Mouse (Mus musculus): Measurements from ENCODE around the gene Dpp6.
A peak's percentile ranks its signal among the peaks of the same experiment; 100 is the strongest.
"Not testable (repeated sequence)": the region's sequence is repeated elsewhere in the genome, so short reads cannot be mapped to it uniquely, and the experiment has no call there.

Dpp6 gene

DNA sequence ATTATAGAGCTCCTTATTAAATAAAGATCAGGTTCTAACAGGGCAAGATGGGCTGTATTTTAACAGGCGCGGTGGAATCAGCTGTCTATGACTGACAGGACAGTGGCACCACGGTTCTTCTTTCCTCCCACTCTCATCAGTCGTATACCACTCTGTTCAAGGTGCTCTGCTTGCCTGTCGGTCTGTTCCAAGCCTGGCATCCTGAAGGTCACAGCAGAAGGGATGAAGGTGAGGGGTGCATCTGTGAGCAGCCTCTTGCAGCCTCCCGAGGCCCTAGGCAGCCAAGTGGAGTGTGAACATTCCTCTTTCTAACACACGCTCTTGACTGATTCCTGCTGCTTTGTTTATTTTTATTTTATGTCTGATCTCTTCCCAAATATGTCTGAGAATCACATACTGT, 591.9 kb downstream of the Dpp6 start:
- no peak for DNase-seq

DNA sequence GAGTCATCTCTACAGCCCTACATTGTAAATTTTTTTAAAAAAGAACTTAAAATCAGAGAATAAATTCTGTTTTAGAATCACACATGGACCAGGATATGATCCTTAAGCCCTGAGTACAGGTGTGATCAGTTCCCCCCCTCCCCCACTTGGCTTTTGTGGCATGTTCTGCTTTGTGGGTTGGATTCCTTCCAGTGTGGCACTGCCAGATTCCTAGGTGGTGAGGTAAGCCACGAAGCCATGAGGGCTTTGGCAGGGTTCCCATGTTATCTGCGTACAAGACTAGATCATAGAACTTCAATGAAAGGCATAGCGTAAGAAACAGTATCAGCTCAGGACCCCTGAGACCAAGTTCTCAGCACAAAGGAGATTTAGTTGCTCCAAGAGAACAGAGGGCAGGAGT, 596.0 kb downstream of the Dpp6 start:
- DNase-seq = no peak

DNA sequence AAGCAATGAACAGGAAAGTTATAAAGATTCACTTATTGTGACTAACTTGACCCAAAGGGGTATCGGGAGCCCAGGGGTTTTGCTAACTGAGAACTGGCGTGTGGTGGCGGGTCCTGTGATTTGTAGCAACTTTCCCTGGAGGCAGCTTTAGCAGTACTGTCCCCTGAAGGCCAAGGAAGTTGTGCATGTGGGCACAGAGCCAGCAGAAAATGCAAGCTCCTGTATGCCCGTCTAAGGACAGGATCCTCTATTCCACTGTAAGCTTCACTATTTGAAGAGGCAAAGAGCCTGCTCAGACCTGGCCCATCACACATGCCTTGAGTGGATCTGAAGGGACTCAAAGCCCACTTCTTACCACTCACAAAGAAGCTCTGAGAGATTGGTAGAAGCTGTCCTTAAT, 598.5 kb downstream of the Dpp6 start:
- DNase-seq = no peak

DNA sequence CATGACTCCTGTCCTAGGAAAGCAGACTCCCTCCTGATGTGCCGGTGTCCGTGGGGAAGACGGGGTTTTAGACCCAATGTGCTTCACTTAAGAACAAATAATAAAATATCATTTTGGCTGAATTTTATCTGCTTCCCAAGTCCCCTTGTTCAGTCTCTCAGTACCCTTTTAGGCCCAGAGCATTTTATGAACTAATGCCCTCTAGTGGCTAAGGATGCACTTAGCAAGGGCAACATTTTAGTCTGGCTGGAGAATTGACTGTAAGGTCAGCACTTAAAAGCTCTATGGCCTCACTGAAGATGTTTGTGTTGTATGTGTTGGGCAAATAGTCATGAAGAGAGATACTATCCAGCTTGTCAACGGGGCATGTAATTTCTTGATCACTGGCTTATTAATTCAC, 599.6 kb downstream of the Dpp6 start:
- peak; percentile 62 for DNase-seq

DNA sequence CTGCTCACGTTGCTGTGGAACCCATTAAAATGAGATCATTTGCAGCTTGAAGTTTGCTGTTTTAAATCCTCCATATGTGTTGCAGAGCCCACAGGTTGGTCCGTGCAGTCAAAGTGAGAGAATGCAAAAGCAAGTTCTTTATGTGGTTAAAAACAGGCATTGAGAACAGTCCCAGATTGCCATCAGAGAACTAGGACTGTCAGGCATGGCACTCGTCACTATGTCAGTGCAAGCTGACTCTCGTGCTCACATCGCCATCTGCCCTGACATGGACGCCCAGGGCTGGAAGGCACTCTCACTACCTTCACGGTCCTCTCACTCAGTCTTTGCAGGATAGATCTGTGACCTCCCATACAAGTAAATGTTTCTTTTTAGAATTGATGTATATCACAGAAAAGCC, 600.4 kb downstream of the Dpp6 start:
- no peak for DNase-seq

DNA sequence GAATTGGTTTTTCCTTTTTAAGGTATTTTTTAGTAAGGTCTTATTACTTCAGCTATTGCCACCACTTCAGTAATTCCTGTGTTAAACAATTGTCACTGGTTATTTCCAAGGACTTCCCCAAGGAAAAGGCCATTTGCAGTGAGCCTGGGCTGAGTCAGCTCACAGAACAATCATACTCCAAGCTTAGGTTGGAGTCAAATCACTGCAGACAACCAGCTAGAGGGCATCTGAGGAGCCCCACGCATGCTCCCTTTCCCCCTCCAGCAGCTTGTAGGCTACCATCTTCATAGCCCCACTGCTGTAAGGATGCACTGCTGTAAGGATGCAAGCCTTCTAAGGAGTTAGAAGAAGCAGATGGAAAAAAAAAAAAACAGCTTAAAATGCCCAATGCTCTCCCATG, 601.9 kb downstream of the Dpp6 start:
- DNase-seq = no peak

DNA sequence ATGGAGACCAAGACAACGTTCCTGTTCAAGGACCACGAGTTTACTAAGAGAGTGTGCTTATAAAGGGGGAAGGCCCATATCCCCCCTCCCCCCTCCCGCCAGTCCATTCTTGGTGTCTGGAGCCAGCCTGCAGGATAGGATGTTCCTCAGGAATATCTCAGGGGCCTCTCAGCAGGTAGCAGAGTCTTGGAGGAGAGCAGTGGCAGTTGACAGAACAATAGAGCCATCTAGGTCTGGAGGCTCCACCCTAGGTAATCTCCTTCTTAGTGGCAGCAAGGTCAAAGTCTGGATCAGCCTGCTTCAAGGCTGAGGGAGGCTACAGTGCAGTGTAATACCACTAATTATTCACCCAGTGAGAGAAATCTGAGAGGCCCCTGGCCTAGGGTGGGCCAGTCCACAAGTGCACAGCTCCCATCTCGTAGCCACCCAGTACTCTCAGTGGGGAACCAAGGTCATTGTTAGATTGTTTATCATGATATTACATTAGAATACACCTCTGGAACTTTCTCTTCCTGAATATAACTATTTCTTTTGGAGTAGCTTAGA, 604.2 kb downstream of the Dpp6 start:
- no peak for DNase-seq

DNA sequence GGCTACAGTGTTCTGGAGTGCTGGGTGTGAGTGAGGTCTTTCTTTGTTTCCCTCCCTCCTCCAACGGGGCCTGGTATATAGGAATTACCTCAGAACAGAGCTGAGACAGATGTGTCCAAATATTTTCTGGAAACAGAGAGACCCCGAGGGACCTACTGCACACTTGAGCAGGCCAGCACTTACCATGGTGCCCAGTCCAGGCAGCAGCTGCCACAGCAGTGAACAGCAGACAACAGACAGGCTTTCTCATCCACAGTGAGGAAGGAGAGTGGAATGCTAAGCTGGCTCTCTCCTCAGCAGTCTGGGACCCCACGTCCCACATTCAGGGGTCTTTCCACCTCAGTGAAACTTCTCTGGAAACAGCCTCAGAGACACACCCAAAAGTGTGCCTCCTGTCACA, 606.8 kb downstream of the Dpp6 start:
- no peak for DNase-seq

DNA sequence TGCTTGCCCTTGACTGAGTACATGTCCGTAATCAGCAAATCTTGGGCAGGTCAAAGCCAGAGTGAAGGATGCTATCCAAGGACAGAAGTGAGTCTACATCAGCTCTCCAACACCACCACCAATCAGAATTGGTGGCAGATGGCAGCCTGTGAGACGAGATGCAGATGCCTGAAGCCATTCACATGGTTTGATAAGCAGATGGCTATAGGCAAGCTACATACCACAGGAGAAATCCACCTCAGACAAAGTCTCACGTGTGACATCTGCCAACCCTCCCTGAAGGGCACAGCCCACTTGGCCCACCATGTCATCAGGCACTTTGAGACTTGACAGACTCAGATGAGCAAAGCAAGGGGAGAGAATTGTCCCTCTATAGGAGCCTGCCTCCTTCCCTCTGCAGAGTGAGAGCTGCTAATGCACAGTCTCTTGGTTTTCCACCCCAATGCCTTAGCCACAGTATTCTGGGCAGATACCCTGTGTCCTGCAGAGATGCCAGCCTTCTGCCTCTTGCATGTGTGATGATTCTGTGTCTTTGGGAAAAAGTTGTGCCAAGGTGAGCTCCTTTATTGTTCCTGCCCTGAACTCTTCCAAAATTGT, 607.6 kb downstream of the Dpp6 start:
- no peak for DNase-seq

DNA sequence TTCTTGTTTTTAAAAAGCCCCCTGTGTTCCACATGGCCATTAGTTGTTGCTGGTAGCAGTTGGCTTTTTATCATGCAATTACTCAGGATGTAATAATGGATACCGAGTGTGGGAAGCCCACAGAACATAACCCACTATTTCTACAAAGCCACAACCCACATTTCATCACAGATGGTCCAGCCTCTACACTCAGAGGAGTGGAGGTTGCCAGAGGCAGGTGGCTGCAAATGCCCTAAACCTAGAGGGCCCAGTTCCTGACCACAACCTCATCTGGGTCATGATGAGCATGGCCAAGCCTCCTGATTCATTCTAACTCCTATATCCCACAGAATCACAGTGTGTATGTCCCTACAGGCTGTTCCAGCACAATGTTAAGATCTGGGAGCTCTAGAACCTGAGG, 609.2 kb downstream of the Dpp6 start:
- no peak for DNase-seq

DNA sequence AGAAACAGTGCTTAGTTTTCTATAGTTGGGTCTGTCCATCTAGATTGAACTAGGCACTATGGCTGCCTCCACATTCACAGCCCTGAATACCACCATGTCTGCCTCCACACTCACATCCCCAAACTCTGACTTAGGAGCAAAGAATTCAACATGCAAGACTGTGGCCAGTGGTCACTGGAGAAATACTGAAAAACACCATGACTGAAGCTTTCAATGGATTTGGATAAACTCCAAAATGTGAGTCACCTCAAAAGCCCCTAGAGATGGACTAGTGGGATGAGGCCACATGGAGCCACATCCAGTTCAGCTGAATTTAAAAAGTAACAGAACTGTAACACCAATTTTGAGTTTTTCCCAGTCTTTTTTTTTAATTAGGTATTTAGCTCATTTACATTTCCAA, 616.6 kb downstream of the Dpp6 start:
- no peak for DNase-seq

DNA sequence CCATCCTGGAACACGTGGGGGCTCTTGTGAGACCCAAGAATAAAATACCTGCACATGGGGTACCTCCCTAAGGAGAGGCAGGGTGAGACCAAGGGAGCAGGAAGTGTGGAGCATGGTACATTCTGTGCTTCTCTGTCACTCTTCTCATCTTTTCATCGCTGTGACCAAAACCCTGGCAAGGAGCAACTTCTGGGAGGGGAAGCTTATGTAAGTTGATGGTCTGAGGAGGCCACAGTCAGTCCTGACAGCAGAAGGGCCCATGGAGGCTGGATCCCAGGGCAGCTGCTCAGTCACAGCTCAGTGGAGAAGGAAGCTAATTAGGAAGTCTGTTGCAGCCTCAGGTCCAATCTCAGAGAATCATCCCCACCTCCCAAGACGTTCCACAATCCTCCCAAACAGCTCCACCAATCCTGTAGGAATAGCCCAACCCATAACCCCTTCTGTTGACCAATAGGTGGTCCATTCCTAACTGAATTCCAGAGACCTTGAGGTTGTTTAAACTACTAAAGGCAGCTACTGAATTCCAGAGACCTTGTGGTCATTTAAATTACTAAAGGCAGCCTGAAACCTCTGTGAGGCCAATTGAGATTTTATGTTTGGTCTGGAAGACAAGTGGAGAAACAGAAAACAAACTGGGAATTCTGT, 636.3 kb downstream of the Dpp6 start:
- DNase-seq = no peak

DNA sequence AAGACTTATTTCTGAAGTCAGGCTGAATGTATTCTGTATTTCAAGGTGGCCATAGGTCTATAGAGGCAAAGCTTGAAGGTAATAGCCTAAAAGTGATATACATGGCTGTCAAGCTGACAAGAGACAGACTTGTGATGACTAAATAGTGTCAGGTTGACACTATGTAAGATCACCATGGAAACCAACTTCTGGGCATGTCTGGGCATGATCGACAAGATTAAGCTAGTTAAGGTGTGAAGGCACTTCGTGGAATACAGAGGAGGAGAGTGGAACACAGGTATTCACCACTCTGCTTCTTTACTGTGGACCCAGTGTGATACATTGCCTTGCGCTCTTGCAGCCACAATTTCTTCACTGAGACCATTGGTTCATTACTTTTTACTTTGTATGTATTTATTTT, 637.4 kb downstream of the Dpp6 start:
- no peak for DNase-seq

DNA sequence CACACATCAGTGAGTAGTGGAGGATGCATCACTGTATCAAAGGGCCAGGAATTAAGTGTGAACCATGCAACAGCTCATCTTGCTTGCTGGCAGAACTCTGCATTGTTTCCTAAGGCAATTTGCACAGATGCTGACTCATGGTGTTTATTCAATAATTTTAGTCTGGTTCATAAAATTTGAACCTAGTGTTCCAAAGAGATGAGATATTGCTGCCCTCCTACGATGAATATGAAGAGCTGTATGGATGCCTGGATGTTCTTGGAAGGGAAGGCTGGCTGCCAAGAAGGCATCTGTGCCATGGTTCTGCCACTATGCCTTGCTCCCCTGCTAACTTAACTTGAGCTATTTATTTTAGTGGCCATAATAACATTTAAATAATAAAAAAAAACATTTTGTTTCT, 640.0 kb downstream of the Dpp6 start:
- no peak for DNase-seq

DNA sequence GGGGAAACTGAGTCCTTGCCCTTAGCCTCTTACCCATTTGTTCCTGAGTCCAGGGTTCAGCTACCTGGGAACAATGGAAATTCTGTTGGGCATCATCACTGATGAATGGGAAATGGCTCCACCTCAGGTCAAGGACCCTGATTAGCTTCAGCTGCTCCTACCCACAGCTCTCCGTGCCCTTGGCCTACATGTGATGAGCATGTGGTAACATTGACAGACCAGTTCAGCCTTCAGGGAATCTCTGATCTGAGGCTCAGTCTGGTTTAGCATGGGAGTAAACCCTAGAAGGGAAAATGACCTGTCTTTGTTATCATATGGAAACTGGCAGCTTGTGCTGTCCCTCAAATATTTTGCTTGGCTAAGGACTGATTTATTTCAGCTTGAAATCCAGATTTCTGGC, 640.7 kb downstream of the Dpp6 start:
- DNase-seq = no peak

DNA sequence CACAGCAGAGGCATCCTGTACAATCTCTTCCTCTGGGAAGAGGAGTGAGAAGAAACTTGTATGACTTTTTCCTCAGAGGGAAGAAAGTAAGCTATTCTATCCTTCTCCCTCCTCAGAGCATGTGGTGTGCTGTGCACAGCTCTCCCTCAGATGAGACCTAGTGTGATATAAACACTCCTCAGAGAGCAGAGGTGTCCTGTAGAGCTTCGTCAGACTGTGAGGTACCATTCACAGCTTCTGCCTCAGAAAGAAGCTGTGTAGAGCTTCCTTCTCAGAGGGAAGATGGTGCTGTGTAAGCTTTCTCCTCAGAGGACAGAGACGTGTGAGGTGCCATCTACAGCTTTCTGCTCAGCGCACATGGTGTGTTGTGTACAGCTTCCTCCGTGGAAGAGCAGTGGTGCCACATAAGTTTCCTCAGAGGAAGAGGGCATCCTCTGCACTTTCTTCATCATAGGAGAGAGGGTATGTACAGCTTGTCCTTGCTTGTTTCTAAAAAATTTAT, 658.0 kb downstream of the Dpp6 start:
- DNase-seq = no peak

DNA sequence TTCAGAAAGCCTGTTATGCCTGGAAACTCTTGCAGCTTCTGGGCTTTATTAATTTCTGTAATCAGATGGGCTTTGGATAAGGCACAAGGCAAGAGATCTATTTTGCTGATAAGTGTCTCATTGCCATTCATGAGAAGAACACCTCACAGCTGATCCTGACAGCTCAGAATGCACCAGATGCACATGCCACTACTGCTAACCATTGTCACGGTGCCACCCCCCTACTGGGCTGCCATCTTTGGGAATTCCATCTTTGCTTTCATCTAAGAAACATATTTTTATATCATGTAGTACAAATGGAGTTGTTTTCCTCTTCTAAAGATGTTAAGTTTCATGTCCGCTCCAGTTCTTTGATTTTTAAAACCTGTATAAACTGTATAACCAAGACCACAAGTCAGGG, 664.7 kb downstream of the Dpp6 start:
- no peak for DNase-seq

DNA sequence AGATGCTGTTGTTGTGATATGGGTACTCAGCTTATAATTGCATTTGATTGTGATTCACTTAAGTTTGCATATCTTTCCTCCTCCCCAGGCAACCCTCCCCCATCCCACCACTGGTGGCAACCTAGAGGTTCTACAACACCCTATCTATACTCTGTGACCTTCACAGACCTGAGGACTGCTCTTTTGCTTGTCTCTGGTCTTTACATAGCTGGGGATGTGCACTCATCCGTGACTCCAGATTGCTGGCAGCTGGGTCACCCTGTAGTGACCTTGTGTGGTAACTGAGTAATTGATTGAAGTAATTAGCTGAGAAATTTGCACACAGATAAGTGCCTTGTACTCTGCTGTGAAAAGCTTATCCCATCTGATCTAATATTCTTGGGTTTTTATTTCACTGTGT, 669.1 kb downstream of the Dpp6 start:
- no peak for DNase-seq

DNA sequence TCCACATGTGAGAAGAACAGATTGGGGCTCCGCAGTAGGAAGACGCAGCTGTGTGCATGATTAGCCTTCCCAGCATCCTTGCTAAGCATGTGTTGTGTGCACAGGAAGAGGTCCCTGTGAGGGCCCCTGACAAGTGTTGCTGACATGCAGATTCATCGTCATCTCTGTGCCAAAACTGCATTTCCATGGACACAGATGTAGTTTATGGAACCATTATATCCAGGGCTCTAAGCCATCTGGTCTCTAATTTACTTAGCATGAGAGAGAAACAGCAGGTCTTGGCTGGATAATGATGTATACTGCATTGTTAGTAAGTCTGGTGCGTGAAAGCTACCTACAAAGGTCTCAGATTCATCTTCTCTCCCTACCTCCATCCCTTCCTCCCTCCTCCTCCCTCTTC, 673.9 kb downstream of the Dpp6 start:
- no peak for DNase-seq

DNA sequence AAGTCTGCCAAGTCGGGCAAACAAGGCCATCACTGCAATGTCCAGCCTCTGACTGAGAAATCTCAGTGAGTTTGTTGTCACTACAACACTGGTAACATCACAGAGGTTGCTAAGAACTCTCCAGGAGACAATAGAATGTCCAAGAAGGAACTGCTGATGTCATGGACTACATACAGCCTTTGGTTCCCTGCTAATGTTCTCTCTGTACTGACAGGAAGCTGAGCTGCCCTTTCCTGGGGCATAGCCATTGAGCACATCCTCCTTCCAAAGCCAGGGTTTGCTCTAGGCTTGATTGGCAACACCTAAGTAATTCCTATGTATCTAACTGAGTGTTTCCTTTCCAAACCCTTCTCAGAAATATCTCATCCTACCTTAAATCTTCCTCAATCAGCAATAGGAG, 684.3 kb downstream of the Dpp6 start, which contains the start of gene Speer4b:
Speer4b (minus strand) TSS at position 101 of the 400 bp plus-strand sequence.
- DNase-seq = not testable (repeated sequence)

DNA sequence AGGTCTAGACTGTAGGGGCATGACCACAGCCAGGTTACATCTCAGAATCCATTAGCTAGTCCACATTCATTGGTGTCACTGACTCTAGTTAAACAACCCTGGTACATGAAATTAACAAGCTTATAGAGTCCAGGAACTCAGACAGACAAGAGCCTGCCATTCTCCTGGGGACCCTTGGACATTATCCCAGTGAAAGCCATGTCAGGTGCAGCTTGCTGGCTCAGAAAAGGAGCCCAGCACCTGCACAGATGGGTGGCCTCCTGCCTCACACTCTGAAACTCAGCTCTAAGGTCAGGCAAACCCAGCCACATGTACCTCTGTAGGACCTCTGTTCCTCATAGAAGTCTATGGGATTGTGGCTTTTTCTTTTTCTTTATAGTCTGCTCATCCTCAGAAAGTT, 701.7 kb downstream of the Dpp6 start:
- no peak for DNase-seq

DNA sequence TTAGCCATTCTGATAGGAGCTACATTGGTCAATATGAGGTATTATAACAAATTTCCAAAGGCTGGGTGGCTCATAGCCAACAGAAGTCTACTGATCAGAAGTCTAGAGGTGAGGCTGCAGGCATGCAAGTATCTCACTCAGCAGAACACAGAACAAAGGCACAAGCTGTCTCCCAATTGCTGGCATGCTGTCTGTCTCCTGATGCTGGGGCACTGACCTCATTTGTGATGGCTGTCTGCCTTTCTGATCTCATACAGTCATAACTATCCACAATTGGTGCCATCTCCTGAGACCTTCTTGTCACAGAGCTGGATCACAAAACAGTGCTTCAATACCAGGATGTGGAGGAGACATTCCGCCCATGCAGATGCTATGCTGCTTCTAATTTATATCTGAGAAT, 709.9 kb downstream of the Dpp6 start:
- DNase-seq = no peak

DNA sequence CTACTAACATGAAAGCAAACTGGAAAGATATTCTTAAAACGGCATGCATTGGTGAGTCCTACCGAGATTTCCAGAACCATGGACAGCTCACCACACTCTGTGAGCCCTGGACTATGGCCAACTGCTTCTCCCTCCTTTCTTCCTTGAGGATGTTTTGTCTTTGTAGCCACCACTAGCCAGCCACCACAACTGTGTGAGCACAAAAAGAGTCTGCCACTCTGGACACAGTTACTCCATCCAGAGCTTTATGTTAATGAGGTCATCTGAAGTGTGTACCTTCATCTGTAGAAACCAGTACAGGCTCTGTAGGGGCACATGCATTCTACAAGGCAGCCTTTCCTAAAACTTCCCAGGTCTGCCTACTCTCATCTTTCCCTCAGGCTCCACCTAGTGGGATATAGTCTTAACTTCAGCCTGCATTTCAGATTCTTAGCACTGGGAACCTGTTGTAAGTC, 727.8 kb downstream of the Dpp6 start:
- DNase-seq = peak; percentile 70

DNA sequence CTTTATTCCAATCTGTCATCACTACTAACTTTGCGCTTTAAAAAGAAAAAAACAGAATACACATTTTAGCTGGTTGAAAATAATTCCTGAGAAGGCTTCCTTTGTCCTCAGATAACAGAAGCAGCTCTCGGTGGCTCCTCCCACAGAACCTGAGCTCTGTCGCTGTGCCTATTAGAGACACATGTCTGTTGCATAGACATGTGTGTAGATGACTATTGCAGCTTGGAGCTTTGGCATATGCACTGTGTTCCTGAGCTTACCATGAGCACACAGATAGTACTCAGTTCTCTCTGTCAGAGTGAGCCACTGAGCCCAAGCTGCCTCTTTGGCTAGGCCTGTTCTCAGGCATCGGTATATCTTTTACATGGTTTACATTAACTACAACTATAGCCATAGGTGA, 732.3 kb downstream of the Dpp6 start:
- DNase-seq = no peak

DNA sequence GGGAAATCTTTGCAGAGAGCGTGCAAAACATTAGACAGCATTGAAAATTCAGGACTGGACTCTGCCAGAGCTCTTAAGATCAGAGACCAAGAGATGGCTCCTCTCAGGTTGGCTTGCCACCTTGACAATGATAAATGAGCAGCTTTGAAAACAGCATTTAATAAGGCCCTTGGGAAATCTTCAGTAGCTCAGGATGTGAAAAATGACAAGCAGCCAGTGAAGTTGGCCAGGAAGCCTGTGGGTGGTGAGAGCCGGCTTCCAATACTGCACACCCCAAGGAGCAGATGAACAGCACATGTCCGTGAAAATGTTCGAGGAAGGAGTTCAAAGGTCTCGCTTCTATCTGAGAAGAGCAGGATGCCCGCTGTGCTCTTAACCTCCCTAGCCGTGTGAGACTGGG, 748.7 kb downstream of the Dpp6 start:
- peak; percentile 46 for DNase-seq

Measured in embryo, embryonic 11 days (tissue).